Mouse (Mus musculus): ENCODE results near the gene Olfr963. TPM values are rescaled to one million over a fixed set of nuclear protein-coding genes. Genes with fewer than 3 reads are reported as not detected.

Olfr963 gene
- total RNA-seq (2012; rRNA removed) = not detected in 2 replicates

- no peak for DNase-seq (ENCODE audit: low read depth, low spot score)
- no peak for TF ChIP-seq HCFC1 (IDR thresholded peaks at IDR 0.05; ENCODE audit: borderline replicate concordance, insufficient read depth, low read length)
- no peak for TF ChIP-seq MAFK (IDR thresholded peaks at IDR 0.05; ENCODE audit: insufficient read depth, low read depth, low read length)
- TF ChIP-seq ZNF384 (IDR thresholded peaks at IDR 0.05; ENCODE audit: low read depth, low read length) = no peak
- TF ChIP-seq ZC3H11A (IDR thresholded peaks at IDR 0.05; ENCODE audit: borderline replicate concordance, low read depth, low read length) = no peak
- TF ChIP-seq CHD2 (IDR thresholded peaks at IDR 0.05; ENCODE audit: low read depth, low read length) = no peak
- Histone ChIP-seq H3K36me3 (ENCODE audit: control insufficient read depth, insufficient read depth, low read length, poor library complexity, severe bottlenecking) (no peaks in the 10 kb centered on the region), H3K4me1 (ENCODE audit: control insufficient read depth in 2 of 2, insufficient read depth in 2 of 2, low read length in 2 of 2, poor library complexity in 1 of 2) (no peaks in the 10 kb centered on the region), H3K9me3 (ENCODE audit: control insufficient read depth, insufficient read depth, low read depth, low read length) (no peaks in the 10 kb centered on the region), H3K27ac (ENCODE audit: insufficient read depth, low read depth, low read length, poor library complexity, severe bottlenecking) (no peak within 1 kb of the TSS), H3K4me3 (ENCODE audit: insufficient read depth in 1 of 2, low read depth in 1 of 2, low read length in 2 of 2, poor library complexity in 1 of 2, severe bottlenecking in 1 of 2) (no peak within 1 kb of the TSS), H3K9ac (ENCODE audit: insufficient read depth, low read depth, low read length, poor library complexity, severe bottlenecking) (no peak within 1 kb of the TSS)
- in situ Hi-C loops (cut with MboI; ENCODE audit: low sequenced_read_pairs in 2 of 2, unreplicated experiment in 2 of 2) = no loop called here
These were observed at the start of gene Olfr963 for GRCm38 (mm10) chr9:39666905-39667304. Olfr963 (plus strand) TSS chr9:39667205.

GRCm38 (mm10) chr9:39621073-39621472, 45.9 kb upstream of the Olfr963 start, which contains the start of gene Olfr960:
Olfr960 (plus strand) TSS chr9:39621373.
- no peak for DNase-seq (ENCODE audit: low read depth, low spot score)

GRCm38 (mm10) chr9:39623783-39624182, 43.2 kb upstream of the Olfr963 start:
- TF ChIP-seq MAFK (IDR thresholded peaks at IDR 0.05; ENCODE audit: insufficient read depth, low read depth, low read length) (no peak), ZC3H11A (IDR thresholded peaks at IDR 0.05; ENCODE audit: borderline replicate concordance, low read depth, low read length) (no peak), ZNF384 (IDR thresholded peaks at IDR 0.05; ENCODE audit: low read depth, low read length) (no peak), CHD2 (IDR thresholded peaks at IDR 0.05; ENCODE audit: low read depth, low read length) (no peak), HCFC1 (IDR thresholded peaks at IDR 0.05; ENCODE audit: borderline replicate concordance, insufficient read depth, low read length) (no peak)
- no peak for DNase-seq (ENCODE audit: low read depth, low spot score)
- in situ Hi-C loops (cut with MboI; ENCODE audit: low sequenced_read_pairs in 2 of 2, unreplicated experiment in 2 of 2) = no loop called here
- H3K27ac ChIP-seq (ENCODE audit: insufficient read depth, low read depth, low read length, poor library complexity, severe bottlenecking) = no peak overlapping the region
- H3K4me3 ChIP-seq (ENCODE audit: insufficient read depth in 1 of 2, low read depth in 1 of 2, low read length in 2 of 2, poor library complexity in 1 of 2, severe bottlenecking in 1 of 2) = no peak overlapping the region
- H3K9me3 ChIP-seq (ENCODE audit: control insufficient read depth, insufficient read depth, low read depth, low read length) = no peaks in the 10 kb centered on the region
- H3K36me3 ChIP-seq (ENCODE audit: control insufficient read depth, insufficient read depth, low read length, poor library complexity, severe bottlenecking) = no peaks in the 10 kb centered on the region
- H3K4me1 ChIP-seq (ENCODE audit: control insufficient read depth in 2 of 2, insufficient read depth in 2 of 2, low read length in 2 of 2, poor library complexity in 1 of 2) = no peaks in the 10 kb centered on the region
- H3K9ac ChIP-seq (ENCODE audit: insufficient read depth, low read depth, low read length, poor library complexity, severe bottlenecking) = no peak overlapping the region

More at GRCm38 (mm10) chr9:39621073-39621472, 45.9 kb upstream of the Olfr963 start, which contains the start of gene Olfr960:
- no peak within 1 kb of the TSS for H3K27ac ChIP-seq (ENCODE audit: insufficient read depth, low read depth, low read length, poor library complexity, severe bottlenecking)
- no peak within 1 kb of the TSS for H3K9ac ChIP-seq (ENCODE audit: insufficient read depth, low read depth, low read length, poor library complexity, severe bottlenecking)
- H3K9me3 ChIP-seq (ENCODE audit: control insufficient read depth, insufficient read depth, low read depth, low read length) = no peaks in the 10 kb centered on the region
- H3K4me1 ChIP-seq (ENCODE audit: control insufficient read depth in 2 of 2, insufficient read depth in 2 of 2, low read length in 2 of 2, poor library complexity in 1 of 2) = no peaks in the 10 kb centered on the region
- in situ Hi-C loops (cut with MboI; ENCODE audit: low sequenced_read_pairs in 2 of 2, unreplicated experiment in 2 of 2) = no loop called here
- no peak within 1 kb of the TSS for H3K4me3 ChIP-seq (ENCODE audit: insufficient read depth in 1 of 2, low read depth in 1 of 2, low read length in 2 of 2, poor library complexity in 1 of 2, severe bottlenecking in 1 of 2)
- no peaks in the 10 kb centered on the region for H3K36me3 ChIP-seq (ENCODE audit: control insufficient read depth, insufficient read depth, low read length, poor library complexity, severe bottlenecking)
- TF ChIP-seq HCFC1 (IDR thresholded peaks at IDR 0.05; ENCODE audit: borderline replicate concordance, insufficient read depth, low read length) (no peak), CHD2 (IDR thresholded peaks at IDR 0.05; ENCODE audit: low read depth, low read length) (no peak), ZC3H11A (IDR thresholded peaks at IDR 0.05; ENCODE audit: borderline replicate concordance, low read depth, low read length) (no peak), MAFK (IDR thresholded peaks at IDR 0.05; ENCODE audit: insufficient read depth, low read depth, low read length) (no peak), ZNF384 (IDR thresholded peaks at IDR 0.05; ENCODE audit: low read depth, low read length) (no peak)

GRCm38 (mm10) chr9:39624711-39625110, 42.3 kb upstream of the Olfr963 start:
- TF ChIP-seq MAFK (IDR thresholded peaks at IDR 0.05; ENCODE audit: insufficient read depth, low read depth, low read length) (no peak), HCFC1 (IDR thresholded peaks at IDR 0.05; ENCODE audit: borderline replicate concordance, insufficient read depth, low read length) (no peak), ZNF384 (IDR thresholded peaks at IDR 0.05; ENCODE audit: low read depth, low read length) (no peak), ZC3H11A (IDR thresholded peaks at IDR 0.05; ENCODE audit: borderline replicate concordance, low read depth, low read length) (no peak), CHD2 (IDR thresholded peaks at IDR 0.05; ENCODE audit: low read depth, low read length) (no peak)
- in situ Hi-C loops (cut with MboI; ENCODE audit: low sequenced_read_pairs in 2 of 2, unreplicated experiment in 2 of 2) = no loop called here

More at GRCm38 (mm10) chr9:39624711-39625110, 42.3 kb upstream of the Olfr963 start:
- Histone ChIP-seq H3K9ac (ENCODE audit: insufficient read depth, low read depth, low read length, poor library complexity, severe bottlenecking) (no peak overlapping the region), H3K4me1 (ENCODE audit: control insufficient read depth in 2 of 2, insufficient read depth in 2 of 2, low read length in 2 of 2, poor library complexity in 1 of 2) (no peaks in the 10 kb centered on the region), H3K4me3 (ENCODE audit: insufficient read depth in 1 of 2, low read depth in 1 of 2, low read length in 2 of 2, poor library complexity in 1 of 2, severe bottlenecking in 1 of 2) (no peak overlapping the region), H3K9me3 (ENCODE audit: control insufficient read depth, insufficient read depth, low read depth, low read length) (no peaks in the 10 kb centered on the region), H3K36me3 (ENCODE audit: control insufficient read depth, insufficient read depth, low read length, poor library complexity, severe bottlenecking) (no peaks in the 10 kb centered on the region), H3K27ac (ENCODE audit: insufficient read depth, low read depth, low read length, poor library complexity, severe bottlenecking) (no peak overlapping the region)
- no peak for DNase-seq (ENCODE audit: low read depth, low spot score)

Measured in ES-E14 (cell line).